Mouse (Mus musculus) spleen, adult 12 weeks (tissue): Measurements from ENCODE around the gene Armh3.
"Not testable (repeated sequence)": the region's sequence is repeated elsewhere in the genome, so short reads cannot be mapped to it uniquely, and the experiment has no call there.

Experiments
- DNase-seq: peaks from one replicate; pipeline ENCODE4 v3.0.0; 2022; ENCODE audit warnings: low spot score

Gene Armh3

DNA sequence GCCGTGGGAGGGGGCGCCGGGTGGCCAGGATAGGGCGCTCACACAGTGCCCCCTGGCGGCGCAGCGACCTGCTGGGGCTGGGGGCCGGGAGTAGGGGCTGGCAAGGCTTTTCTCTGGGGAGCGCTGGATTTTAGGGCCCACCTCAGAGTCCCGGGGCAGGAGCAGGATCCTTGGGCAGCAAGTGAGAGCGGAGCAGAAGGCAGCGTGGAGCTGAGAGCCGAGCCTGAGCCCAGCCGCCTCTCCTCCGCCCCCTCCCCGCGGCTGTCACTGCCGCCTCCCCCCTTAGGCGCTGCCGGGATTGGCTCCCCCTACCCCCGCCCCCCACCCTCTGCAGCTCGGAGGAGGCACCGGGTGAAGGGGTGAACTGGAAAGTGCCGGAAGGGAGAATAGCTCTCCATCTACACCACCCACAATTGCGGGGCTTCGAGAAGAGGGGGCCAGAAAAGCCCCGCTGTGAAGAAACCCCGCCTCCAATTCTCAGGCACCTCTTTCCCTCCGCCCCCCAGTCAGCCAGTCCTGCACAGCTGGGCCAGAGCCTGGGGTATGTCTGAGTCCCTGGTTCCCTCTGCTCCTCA, 182.4 kb downstream of the Armh3 start, which contains the start of gene Kcnip2:
Kcnip2 (minus strand) TSS at position 231 of the 575 bp plus-strand sequence.
- DNase-seq = no peak

DNA sequence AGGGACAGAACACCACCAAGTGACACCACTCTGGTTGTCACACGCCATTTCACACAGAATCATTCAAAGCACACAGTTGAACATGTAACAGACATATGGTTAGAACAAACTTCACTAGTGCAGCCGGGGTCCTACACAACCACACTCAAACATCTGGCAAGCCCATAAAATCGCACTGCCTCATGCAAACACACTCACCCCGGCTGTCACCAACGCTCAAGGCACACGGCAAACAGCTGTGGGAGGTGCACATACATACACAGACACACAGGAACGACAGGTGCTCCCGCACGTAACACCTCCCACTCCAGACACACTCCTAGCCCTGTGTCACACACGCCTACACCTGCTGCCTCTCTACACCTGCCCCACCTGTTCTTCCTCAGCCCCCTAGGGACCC, 183.1 kb downstream of the Armh3 start:
- no peak for DNase-seq

DNA sequence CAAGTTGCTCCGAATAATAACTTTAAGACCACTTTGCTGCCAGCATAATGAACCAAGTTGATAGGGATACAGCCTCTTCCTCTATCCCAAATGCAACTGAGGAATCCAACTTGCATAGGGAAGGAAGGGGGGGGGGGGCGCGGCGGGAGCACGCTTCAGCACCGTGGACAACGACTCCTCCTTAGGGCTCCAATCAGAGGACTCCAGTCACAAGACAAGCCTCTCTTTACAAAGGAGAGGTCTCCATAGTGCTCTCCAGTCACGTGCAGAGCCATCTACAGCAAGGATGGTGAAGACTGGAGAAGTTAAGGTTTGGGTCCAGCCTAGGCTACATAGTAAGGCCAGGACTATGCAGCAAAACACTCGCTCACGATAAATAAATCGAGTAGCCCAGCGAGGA, 184.5 kb downstream of the Armh3 start:
- no peak for DNase-seq

DNA sequence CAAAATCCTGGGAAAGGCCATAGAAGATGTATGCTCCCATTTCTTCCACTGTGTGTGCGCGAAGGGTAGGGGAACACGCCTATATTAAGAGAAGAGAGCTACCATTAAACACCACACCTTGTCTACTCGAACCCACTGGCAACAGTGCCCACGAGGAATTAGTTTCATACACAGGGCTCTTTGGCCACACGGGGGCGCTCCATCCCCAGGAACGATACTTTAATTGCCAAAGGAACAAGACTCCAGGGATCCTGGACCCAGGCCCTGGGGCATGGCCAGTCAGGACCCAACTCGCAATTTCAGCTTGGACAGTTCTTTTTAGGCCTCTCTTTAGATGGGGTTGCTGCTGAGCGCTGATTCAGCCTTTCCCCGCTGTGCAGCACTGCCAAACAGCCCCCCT, 185.0 kb downstream of the Armh3 start:
- DNase-seq = peak; percentile 66

DNA sequence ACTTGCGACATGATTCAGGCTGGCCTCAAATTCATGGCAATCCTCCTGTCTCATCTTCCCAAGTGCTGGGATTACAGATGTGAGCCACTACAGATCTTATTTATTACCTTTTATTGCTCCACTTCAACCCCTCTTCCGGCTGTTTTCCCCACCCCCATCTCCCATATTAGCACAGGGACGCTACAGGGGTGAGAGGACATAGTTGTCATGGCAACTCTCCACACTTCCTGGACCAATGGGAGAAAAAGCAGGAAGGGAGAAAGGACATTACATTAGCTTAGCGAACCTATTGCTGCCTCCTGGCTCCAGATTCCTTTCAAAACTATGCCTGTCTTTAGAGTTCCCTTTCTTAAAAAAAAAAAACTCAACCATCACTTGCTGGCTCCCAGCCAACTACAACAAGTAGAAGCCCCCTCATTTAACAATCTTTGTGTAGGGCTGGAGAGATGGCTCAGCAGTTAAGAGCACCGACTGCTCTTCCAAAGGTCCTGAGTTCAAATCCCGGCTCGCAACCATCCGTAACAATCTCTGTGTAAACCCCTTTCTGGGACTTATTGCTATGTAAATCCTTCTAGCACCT, 185.5 kb downstream of the Armh3 start:
- DNase-seq = no peak

DNA sequence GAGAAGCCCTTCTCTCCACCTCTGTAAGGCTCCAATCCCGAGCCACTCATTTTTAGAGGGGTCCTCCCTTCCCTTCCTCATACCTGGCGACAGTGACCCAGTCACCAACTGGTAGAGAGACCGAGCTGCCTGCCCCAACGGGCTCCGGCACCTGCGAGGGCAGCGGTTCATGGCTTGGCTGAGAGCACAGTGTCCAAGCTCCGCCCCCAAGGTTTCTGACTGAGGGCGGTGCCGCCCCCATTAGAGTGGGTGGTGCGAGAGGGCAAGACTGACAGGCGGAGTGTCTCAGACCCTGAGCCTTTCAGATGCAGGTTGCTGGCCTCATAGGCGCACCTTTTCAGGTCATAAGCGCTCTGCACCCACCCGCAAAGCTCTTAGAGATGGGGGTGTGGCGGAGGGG, 186.2 kb downstream of the Armh3 start:
- no peak for DNase-seq

DNA sequence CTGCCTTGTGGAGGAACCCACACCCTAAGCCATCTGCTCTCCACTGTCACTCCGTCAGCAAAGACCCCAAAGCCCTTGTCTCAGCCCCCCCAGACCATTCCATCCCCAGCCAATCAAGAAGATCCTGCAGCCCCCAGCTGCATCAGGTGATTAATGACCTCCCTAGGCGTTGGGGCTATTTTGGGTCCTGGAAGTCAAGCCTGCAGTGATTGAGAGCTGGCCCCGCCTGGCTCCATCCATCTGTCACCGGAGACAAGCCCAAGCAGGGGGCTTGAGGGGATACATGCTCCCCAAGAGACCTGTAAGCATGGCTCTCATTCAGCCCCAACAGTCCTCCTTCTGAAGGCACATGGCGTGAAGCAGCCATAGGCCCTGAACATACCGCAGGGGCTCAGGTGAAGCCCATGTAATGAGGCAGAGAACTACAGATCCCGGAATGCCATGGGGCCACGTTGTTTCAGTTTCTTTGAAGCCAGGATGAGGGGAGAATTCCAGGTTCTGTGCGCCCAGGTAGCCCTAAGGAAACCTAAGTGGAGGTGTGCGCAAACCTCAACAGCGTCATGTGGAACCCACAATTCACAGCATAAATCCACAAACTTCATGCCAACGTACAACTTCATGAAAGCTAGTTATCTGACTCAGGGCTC, 187.1 kb downstream of the Armh3 start:
- DNase-seq = no peak

- DNase-seq = no peak
Observed at GRCm38 (mm10) chr19:45807732-45808131, 190.6 kb downstream of the Armh3 start.

GRCm38 (mm10) chr19:45805817-45806216, 192.5 kb downstream of the Armh3 start:
- not testable (repeated sequence) for DNase-seq

DNA sequence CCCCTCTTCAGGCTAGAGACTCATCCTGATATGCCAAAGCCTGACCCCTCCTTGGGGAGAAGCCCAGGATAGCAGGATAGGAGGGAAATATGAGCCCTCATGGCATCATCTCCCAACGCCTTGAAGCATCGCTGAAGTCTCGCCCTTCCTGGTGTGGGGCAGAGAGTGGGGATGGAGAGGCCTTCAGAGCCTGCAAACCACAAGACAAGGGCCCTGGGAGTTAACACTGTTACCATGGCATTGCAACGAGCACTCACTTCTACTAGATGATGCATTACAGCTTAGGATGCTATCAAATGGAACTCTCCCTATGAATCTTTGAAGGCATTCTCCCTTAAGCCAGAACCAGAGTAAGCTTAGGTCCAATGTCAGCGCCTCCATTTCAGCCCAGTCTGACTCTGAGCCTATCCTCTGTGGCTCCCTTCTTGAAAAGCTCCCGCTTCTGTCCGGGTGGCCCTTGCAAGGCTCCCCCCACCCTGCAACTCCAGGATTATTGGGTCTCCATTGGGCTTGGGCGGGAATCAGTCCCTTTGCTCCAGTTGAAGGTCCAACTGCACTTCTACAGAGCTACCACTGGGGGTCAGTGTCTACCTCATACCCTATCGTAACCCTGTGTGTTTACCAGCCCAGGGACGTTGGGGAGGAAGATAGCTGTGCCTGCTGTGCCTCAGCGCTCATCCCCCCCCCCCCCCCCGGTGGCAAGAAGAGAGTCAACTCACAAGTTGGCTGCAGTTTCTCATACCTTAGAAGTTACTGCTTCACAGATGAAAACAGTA, 193.5 kb downstream of the Armh3 start:
- DNase-seq = no peak

GRCm38 (mm10) chr19:45803408-45803807, 194.9 kb downstream of the Armh3 start:
- DNase-seq = no peak

- DNase-seq = no peak
Observed at GRCm38 (mm10) chr19:45802702-45803101, 195.6 kb downstream of the Armh3 start.

DNA sequence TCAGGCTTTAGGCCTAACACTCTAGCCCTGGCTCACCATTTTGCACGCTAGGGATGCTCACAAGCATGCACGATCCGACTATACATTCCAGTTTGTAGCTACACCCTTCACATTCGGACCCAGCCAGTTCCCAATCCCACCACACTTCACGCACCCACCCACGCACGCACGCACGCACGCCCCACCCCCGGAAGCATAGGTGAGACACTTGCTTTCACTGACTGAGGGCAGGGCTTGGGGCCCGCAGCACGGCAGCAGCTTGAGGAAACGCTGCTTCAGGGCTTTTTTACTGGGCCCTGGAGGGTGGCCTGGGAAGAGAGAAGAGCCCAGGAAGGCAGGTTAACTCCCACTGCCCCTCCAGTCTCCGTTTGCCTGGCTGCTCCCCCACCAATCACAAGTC, 201.4 kb downstream of the Armh3 start:
- DNase-seq = no peak

GRCm38 (mm10) chr19:45796061-45796556, 202.2 kb downstream of the Armh3 start:
- DNase-seq = no peak

GRCm38 (mm10) chr19:45795406-45795944, 202.8 kb downstream of the Armh3 start:
- DNase-seq = no peak

- DNase-seq = no peak
Observed at GRCm38 (mm10) chr19:45794718-45795117, 203.6 kb downstream of the Armh3 start.

- DNase-seq = no peak
Observed at GRCm38 (mm10) chr19:45792404-45792803, 205.9 kb downstream of the Armh3 start.

DNA sequence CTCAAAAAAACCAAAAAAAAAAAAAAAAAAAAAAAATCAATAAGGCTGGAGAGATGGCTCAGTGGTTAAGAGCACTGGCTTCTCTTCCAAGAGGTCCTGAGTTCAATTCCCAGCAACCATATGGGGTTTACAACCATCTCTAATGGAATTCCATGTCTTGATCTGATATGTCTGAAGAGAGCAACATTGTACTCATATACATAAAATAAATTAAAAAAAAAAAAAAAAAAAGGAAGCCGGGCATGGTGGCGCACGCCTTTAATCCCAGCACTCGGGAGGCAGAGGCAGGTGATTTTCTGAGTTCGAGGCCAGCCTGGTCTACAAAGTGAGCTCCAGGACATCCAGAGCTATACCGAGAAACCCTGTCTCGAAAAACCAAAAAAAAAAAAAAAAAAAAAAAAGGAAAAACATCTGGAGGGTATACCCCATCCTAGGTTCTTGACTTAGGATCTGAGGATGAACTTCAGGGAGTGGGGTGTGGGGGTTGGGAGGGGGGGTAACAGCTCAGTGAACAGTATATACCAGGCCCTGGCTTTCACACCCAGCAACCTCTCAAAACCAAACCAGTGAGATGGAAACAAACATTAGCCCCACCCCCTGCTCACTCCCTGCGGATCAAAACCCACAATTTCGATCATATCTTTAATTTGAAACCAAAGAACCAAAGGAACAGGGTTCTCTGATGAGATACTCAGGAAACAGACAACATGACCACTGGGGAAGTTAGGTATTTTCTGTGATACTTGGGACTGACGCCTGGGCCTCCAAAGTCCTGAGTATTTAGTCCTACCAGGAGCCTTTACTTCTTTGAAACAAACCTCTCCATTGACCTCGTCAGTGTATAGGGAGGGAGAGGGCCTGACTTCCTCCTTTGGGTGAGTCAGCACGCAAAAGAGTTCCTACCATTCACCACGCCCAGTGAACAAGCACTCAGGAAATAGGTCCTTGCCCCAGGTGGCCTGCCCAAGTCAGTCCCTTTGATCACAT, 208.1 kb downstream of the Armh3 start:
- DNase-seq = no peak

DNA sequence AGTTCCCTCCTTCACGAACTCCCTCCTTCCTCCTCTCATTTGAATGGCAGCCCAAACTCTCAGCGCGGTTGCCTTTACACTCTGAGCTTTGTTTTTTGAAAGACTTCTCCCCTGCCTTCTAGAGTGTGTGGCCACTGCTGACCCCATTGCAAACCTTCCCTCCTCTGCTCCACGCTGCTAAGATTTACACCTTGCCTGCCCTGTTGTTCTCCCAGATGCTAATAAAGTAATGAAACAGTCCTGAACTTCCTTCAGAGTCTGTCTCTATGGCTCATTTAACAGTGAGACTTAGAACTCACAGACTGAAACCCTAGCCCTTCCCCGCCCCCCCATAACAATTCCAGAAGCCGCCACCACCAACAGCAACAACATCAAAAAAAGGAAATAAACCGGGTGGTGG, 208.9 kb downstream of the Armh3 start:
- DNase-seq = no peak

- DNase-seq = no peak
Observed at GRCm38 (mm10) chr19:45788337-45788736, 210.0 kb downstream of the Armh3 start.

DNA sequence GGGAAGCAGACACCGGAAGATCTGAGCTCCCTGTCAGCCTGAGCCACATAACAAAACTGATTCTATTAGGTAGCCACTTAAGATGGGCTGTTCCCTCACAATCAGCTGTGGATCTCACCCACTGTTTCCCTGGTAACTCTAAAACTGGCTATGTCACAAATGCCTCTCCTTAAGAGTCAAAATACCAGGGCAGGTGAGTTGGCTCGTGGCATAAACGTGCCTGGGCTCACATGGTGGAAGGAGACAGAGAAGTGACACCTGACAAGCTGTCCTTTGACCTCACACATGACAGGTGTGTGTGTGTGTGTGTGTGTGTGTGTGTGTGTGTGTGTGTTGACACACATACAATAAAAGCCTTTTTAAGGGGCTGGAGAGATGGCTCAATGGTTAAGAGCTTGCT, 210.8 kb downstream of the Armh3 start:
- no peak for DNase-seq
